In genomic region chr8:95099009-95099408, GRCm38 (mm10) we compare ENCODE assay signal across 8 mouse cellular contexts. TPM values are rescaled to one million over a fixed set of nuclear protein-coding genes. Genes with fewer than 3 reads are reported as not detected.
DNase-seq lines count a peak whose midpoint lies in the region; TF ChIP-seq lines count a peak whose summit lies in the region.

No protein-coding gene starts in this region.

- no peaks in the 10 kb centered on the region for H3K27me3 ChIP-seq in CH12.LX (replicated peaks)

- in situ Hi-C loops in CH12.LX (cut with MboI; ENCODE audit: low pct_ligation_motif_present, low pct_unique_long_range_greater_than_20kb, low sequenced_read_pairs): loop anchor here (25.0 kb wide), 1 partner anchor 113 kb away; the partner anchor contains the start of gene Kifc3

- no peak overlapping the region for H3K4me3 ChIP-seq in CH12.LX (replicated peaks in 1 of 3; ENCODE audit: low read depth in 2 of 3, low read length in 2 of 3, poor library complexity in 1 of 3)
- no peak overlapping the region for H3K4me3 ChIP-seq in embryonic fibroblast, embryonic 13.5 days (ENCODE audit: insufficient read depth, low read length)

- peak; percentile 58 to 90 for TF ChIP-seq CTCF in CH12.LX (conservative IDR thresholded peaks at IDR 0.05 in 1 of 2, IDR thresholded peaks at IDR 0.05 in 1 of 2; ENCODE audit: low read depth in 2 of 2, low read length in 2 of 2)
- peak; percentile 98 for TF ChIP-seq CTCF in embryonic fibroblast, embryonic 13.5 days (IDR thresholded peaks at IDR 0.05; ENCODE audit: borderline replicate concordance, insufficient read depth, low read length)

- H3K4me2 ChIP-seq in CH12.LX (ENCODE audit: insufficient read depth, low read depth, poor library complexity, severe bottlenecking): no peak overlapping the region

- H3K9me3 ChIP-seq in CH12.LX (replicated peaks; ENCODE audit: low read length): no peaks in the 10 kb centered on the region

- H3K27ac ChIP-seq in CH12.LX (ENCODE audit: insufficient read depth, low read depth): no peak overlapping the region
- H3K27ac ChIP-seq in embryonic fibroblast, embryonic 13.5 days (ENCODE audit: insufficient read depth, low read length): no peak overlapping the region

- peak; percentile 80 for TF ChIP-seq RAD21 in CH12.LX (IDR thresholded peaks at IDR 0.05; ENCODE audit: low read depth, low read length)

- TF ChIP-seq EP300 in CH12.LX (IDR thresholded peaks at IDR 0.05; ENCODE audit: low read length): no peak

- dilution Hi-C loops in CH12.LX (cut with MboI; ENCODE audit: extremely low pct_ligation_motif_present, extremely low pct_unique_long_range_greater_than_20kb, low sequenced_read_pairs): no loop called here

- H3K36me3 ChIP-seq in CH12.LX (replicated peaks in 1 of 2; ENCODE audit: control insufficient read depth in 1 of 2, insufficient read depth in 1 of 2, low read length in 1 of 2): peaks cover 31 to 86% of the 10 kb centered on the region in 2 experiments

- TF ChIP-seq POLR2A in CH12.LX (IDR thresholded peaks at IDR 0.05; ENCODE audit: low read depth, low read length): no peak
- no peak for TF ChIP-seq POLR2A in embryonic fibroblast, embryonic 13.5 days (IDR thresholded peaks at IDR 0.05; ENCODE audit: low read depth, low read length)

- DNase-seq in CH12.LX (ENCODE audit: extremely low read depth): peak; percentile 31
- peak; percentile 83 for DNase-seq in adrenal gland, postnatal 25 days
- DNase-seq in heart, postnatal 14 days: peak; percentile 77 to 86
- peak; percentile 59 to 73 for DNase-seq in layer of hippocampus, adult 18-20 months (ENCODE audit: low spot score in 2 of 2)
- peak; percentile 79 for DNase-seq in lung, postnatal 14 days
- DNase-seq in retina, postnatal 1 day: peak; percentile 68
- peak; percentile 62 for DNase-seq in yolk sac, embryonic 10.5 days (ENCODE audit: low spot score)

- no peaks in the 10 kb centered on the region for H3K79me2 ChIP-seq in CH12.LX (replicated peaks; ENCODE audit: control insufficient read depth, extremely low read depth, insufficient read depth, poor library complexity, severe bottlenecking)

- H3K4me1 ChIP-seq in CH12.LX (ENCODE audit: control insufficient read depth in 1 of 2, insufficient read depth in 2 of 2): no peaks in the 10 kb centered on the region
- no peaks in the 10 kb centered on the region for H3K4me1 ChIP-seq in embryonic fibroblast, embryonic 13.5 days (ENCODE audit: control insufficient read depth, insufficient read depth, low read length)

- no peak overlapping the region for H3K9ac ChIP-seq in CH12.LX (ENCODE audit: insufficient read depth, low read depth)

- intact Hi-C loops in heart, postnatal 14 days (cut with DNase I): loop anchor here (2.0 kb wide), 1 partner anchor 106 kb away; no protein-coding TSS in a partner anchor

TF ChIP-seq in CH12.LX, 34 proteins besides CTCF, POLR2A, EP300 and RAD21:
- TF ChIP-seq SMC3 (IDR thresholded peaks at IDR 0.05; ENCODE audit: low read depth, low read length) (peak; percentile 84), MAFK (IDR thresholded peaks at IDR 0.05; ENCODE audit: insufficient replicate concordance, low read length) (no peak), ZC3H11A (IDR thresholded peaks at IDR 0.05; ENCODE audit: low read depth, low read length) (peak; percentile 4; the same call in 1 of the 2 replicates)

RNA-seq across cellular contexts. Expression of gene Katnb1, which starts 18.0 kb away (rescaled TPM):
- total RNA-seq in CH12.LX (2012; rRNA removed) (17.3 and 19.8 TPM in 2 replicates), CH12.LX (2014; rRNA removed) (8.9 and 9.8 TPM in 2 replicates)
- 13.1 and 14.1 TPM in 2 replicates for polyA plus RNA-seq in CH12.LX (2012; ENCODE audit: insufficient read length, low read depth)
- total RNA-seq in adrenal gland, postnatal 25 days (2021): 13.2 and 14.1 TPM in 2 replicates
- 6.8 and 9.0 TPM in 2 replicates for polyA plus RNA-seq in embryonic fibroblast, embryonic 13.5 days (2011; ENCODE audit: insufficient read length, low read depth, missing spikeins)
- 1 to 10 TPM; 7.8 to 8.1 TPM for total RNA-seq in heart, postnatal 14 days (2021)
- 10 to 100 TPM; 45.1 to 46.3 TPM for total RNA-seq in layer of hippocampus, adult 18-20 months (2021)

RNA-seq across cellular contexts. Expression of gene Drc7, which starts 44.1 kb away (rescaled TPM):
- total RNA-seq in CH12.LX (2012; rRNA removed): not detected in 2 replicates
- total RNA-seq in CH12.LX (2014; rRNA removed): not detected in 2 replicates
- not detected in 2 replicates for polyA plus RNA-seq in CH12.LX (2012; ENCODE audit: insufficient read length, low read depth)
- not detected in 2 replicates for total RNA-seq in adrenal gland, postnatal 25 days (2021)
- polyA plus RNA-seq in embryonic fibroblast, embryonic 13.5 days (2011; ENCODE audit: insufficient read length, low read depth, missing spikeins): not detected in 2 replicates
- under 1 TPM in 1 of 2 experiments, not detected in 1; 0.31 TPM for total RNA-seq in heart, postnatal 14 days (2021)
- 1 to 10 TPM; 1.7 to 1.8 TPM for total RNA-seq in layer of hippocampus, adult 18-20 months (2021)

Comparison
In these comparisons a context has a peak if more than half of its experiments do, and no peak if none do; other contexts are left out.
1. DNase-seq: peak in every context shown above with its lines; median percentile 83 in adrenal gland, postnatal 25 days; 82 in heart, postnatal 14 days; 79 in lung, postnatal 14 days; 68 in retina, postnatal 1 day; 66 in layer of hippocampus, adult 18-20 months; 62 in yolk sac, embryonic 10.5 days; 31 in CH12.LX.